Mouse (Mus musculus): ENCODE measurements around the gene Hps3.
"Not testable (repeated sequence)": the region's sequence is repeated elsewhere in the genome, so short reads cannot be mapped to it uniquely, and the experiment has no call there.

Gene Hps3

DNA sequence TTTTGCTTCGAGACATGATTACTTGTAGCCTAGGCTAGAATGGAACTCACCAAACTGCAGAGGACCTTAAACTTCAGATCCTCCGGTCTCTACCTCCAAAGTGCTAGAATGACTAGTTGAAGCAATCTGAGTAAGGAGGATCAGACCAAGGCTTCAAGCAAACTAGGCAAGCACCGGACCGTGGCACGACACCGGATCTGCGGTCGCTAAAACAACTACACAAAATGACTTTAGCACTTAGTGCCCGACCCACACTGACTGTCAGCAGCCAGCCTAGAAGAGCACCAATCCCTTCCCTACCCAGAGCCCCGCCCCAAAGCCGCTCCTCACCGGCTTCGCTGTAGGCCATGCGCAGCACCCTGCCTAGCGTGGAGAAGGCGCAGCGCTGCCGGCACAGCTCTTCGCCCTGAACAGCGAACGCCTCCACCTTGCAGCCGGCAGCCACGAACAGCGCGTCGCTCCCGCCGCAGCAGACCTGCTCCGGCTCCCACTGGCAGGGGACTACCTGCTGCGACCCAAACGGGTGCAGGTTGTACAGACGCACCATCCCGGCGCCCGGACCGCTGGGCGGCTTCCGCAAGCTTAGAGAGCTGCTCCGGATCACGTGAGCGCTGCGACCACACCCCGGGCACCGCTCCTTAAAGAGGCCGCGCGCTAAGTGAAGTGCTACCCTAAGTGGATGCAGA lies at the start of gene Hps3:
Gene Hps3 (minus strand): TSS at position 597 of the 686 bp plus-strand sequence.
- DNase-seq (ENCODE audit: extremely low spot score, low read depth, low spot score): no peak

DNA sequence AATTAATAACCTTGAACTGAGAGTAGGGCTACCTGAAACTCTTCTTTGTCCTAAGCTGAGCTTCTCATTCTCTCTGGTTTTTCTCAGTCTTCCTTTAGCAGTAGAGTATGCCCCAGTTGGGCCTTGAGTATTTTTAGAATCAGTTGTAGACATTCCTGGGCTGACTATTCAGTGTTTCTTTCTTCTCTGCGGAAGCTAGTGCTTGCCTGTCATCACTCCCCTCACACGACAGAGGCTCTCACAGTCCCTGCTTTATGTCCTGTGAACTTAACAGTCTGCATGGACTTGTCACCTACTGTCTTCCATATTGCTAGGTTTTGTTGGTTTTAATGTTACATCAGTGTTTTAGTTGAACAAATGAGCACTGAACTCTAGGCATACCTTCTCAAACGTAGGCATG lies 47.0 kb upstream of the Hps3 start:
- DNase-seq (ENCODE audit: extremely low spot score, low read depth, low spot score): no peak

DNA sequence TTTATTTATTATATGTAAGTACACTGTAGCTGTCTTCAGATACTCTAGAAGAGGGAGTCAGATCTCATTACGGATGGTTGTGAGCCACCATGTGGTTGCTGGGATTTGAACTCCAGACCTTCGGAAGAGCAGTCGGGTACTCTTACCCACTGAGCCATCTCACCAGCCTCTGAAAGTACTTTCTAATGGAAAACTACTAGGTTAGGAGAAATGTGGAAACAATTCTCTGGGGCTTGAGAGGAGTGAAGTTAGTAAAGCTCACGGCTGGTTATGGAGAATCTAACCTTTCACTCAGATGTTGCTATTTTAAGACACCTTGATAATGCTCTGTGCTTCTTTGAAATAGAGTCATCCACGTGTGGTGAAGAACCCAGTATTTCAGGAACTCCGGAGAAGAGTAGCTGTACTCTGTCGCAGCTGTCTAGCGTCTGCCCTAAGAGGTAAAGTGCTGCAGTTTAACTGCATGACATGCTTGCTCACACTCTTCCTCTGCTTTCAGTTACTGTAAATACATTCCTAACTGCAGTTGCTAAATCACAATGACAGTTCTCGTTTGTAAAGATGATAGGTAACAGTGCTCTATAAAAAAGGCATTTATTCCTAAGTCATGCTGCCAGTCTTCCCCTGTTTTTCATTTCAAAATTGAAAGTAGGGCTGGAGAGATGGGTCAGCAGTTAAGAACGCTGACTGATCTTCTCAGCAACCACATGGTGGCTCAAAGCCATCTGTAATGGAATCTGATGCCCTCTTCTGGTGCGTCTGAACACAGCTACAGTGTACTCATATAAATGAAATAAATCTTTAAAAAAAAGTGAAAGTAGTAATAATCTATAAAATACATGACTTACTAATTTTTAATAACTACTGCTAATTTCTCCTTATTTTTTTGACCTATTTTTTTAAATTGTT lies 41.3 kb upstream of the Hps3 start:
- DNase-seq (ENCODE audit: extremely low spot score, low read depth, low spot score): no peak

DNA sequence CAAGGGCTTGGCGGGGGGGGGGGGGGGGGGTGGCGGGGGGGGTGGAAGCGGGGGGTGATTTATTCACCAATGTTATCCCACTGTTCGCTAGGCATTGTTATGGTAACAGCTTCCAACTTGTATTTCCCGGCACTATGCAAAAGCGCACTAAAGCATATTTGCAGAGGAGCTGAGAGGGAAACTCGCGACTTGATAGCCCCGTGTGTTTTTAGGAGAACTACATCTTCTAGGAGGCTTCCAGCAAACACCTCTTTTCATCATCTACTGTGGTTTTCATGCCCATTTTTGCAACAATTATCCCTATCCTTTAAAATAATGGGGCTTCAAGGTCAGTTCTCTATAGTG lies 23.1 kb upstream of the Hps3 start:
- no peak for DNase-seq (ENCODE audit: extremely low spot score, low read depth, low spot score)

DNA sequence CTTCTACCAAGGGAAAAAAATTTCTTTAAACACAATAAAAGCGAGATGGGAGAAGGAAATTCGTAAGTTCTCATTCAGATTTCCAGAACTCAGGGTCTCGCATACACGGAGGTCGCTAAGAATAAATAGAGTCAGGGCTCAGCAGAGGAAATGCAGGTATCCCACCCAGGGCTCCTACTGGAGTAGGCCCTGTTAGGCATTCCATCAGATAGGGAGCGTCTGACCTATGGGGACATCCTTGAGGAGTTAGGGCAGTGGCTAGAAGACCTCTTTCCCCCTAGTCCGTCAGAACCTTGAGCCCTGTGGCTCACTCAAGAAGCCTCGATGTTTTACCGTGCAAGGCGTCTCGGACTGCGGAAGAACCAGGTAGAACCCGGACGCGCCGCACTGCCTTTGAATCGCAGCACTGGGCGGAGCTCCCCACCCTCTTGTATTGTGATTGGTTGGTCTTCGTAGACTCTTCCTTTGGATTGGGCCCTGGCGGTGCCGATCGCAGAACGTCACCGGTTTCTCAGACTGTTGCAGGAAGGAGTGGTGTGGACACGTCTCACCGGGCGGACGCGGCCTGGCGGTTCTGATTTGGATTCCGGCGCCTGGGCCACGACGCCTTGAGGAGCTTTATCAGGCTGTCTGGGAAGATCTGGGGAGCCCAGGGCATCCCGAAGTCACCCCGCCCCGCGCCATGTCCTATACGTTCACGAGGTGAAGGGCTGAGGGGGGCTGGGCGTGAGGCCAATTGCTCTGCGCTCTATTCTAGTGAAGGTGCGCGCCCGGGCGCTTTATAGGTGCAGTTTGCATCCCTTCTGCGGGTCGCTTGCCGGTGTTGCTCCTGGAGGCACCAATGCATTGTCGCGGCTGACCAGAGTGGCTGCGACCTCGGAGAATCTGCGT lies 22.4 kb upstream of the Hps3 start, which contains the start of gene Hltf:
Gene Hltf (plus strand): TSS at position 506 of the 891 bp plus-strand sequence.
- DNase-seq (ENCODE audit: extremely low spot score, low read depth, low spot score): peak; percentile 89

DNA sequence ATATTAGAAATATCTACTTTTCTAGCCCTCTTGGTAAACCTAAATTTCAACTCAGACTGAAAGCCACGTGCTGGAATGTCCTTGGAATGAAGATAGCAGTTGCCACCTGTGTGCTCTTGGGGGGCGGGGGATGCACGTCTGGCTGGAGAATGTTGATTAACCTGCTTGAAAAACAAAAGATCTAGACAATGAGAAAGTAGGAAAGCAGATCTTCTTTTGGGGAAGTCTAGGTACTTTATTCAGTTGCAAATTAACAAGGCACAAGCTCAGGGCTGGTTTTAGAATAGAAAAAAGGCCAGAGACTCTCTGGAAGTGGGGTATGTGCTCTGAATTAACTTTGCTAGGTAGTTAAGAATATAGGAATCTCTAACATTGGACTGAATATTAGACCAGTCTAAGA lies 9.6 kb upstream of the Hps3 start:
- not testable (repeated sequence) for DNase-seq (ENCODE audit: extremely low spot score, low read depth, low spot score)

DNA sequence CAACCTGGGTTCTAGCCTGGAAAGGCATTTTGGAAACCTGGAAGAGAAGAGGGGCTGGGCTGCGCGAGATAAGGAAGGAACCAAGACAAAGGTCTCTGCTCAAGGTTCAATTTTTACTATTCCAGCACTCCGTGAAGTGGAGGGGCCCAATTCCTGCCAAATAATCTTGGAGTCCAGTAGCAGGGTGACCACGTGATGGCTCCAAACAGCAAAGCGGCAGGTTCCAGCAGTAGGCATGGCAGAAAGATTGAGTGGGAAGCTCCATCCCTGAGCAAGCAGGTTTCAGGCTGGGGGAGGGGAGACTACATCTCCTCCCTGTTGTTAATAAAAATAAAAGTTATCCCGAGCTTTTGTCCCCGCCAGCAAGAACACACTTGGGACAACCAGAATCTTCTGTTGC lies 6.3 kb upstream of the Hps3 start:
- not testable (repeated sequence) for DNase-seq (ENCODE audit: extremely low spot score, low read depth, low spot score)

DNA sequence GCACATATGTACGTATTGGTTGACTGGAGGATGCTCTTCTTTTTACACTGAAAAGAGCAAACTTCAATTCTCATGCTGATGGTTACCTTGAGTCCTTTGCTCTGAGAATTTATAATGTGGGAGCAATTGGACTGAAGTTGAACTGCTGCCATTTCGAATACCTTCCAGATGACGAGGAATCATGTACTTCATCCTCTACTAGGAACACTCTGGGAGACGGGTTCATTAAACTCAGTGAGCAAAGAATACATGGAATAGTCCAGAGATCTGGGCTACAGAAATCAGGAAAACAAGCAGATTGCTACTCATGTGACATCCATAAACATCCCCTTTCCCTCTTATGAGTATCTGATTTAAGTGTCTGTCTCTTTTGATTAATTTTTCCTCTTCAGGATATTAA lies 954 bp upstream of the Hps3 start:
- DNase-seq (ENCODE audit: extremely low spot score, low read depth, low spot score): no peak

DNA sequence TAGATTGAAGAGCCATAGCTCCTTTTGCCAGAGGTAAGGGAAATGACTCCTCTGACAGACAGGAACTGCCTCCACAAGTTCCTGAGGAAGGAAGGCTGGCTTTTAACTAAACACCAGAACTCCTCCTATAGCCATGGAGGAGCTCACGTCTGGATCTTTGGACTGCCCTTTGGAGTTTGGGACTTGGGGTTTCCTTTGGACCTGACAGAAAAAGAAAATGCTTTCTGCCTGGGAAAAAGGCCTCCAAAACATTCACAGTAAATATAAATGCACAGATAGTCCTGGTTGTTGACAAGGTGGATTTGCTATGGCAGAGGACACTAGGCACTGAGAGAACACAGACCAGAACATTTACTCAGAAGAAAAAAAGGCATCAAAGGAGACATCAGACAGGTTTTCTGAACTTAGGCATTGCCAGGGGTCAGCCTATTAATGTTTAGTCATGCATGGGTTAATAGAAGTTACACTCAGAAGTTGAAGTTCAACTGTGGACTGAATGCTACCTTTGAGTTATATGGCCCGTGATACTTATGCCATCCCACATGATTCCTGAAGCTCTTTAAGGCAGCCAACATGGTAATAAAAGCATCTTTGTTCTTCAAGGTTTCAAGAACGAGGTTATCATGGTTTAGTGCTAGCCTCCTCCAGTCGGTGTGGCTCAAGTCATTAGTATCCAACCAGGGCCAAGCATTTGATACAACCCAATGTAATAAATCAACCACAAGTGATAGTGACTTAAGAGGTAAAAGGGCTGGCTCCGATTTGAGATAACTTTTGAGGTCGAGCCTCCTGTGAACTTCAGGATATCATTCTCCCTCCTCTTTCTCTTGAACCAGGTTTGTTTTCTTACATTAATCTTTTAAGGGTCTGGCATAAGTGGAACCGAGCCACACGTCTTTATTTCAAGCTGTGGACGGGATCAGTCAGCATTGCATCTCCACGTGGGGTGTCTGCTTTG lies 1.1 kb downstream of the Hps3 start:
- no peak for DNase-seq (ENCODE audit: extremely low spot score, low read depth, low spot score)

DNA sequence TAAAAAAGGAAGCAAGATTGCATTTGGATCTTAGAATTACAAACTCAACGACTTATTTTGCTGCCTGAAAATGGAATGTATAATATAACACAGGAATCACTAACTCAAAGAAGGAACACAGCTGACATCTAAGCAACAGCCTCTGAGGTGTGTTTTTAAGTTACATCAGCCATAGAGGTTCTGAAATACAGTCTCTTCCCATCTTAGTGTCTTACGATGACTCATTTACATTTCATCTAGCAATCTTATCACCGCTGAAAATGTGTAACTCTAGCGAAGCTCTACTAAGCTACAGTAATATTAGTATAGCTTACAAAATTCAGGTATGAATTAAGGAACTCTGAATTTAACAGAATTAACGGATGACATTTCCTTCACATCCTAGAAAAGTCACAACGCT lies 4.3 kb downstream of the Hps3 start:
- DNase-seq (ENCODE audit: extremely low spot score, low read depth, low spot score): no peak

DNA sequence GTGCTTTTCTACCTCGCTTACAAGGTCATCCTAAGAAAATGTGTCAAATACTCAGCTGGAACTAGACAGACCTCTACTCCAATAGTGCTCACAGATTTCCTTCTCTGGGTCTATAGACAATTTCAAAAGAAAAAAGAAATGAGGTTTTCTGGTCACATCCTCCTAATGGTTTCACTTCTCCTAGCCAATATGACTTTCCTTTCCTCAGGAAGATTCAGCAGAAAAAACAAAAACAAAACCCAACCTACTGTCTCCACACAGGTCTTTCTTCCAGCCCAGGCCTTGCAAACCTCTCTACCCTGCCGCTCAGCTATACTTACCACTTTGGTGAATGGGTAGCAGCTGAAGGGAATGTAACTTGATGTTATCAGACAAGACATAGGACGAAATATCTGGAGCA lies 6.5 kb downstream of the Hps3 start:
- DNase-seq (ENCODE audit: extremely low spot score, low read depth, low spot score): no peak

DNA sequence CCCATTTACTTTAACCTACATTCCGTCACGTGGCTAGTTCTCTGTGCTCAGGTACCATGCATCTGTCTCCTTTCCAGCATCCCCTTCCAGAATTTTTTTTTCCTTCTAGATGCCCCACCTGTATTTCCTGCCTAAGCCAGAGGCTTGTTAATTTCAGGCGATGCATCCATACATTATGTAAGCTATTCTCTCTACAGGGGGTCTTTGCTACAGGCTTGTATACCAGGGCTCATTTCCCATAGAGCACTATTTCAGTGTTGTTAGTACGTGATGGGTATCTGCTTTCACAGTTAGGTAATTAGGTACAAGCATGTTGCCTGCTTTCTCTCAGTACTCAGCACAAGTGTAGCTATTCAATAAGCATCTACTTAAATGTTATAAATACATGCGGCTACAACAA lies 7.3 kb downstream of the Hps3 start:
- DNase-seq (ENCODE audit: extremely low spot score, low read depth, low spot score): no peak

DNA sequence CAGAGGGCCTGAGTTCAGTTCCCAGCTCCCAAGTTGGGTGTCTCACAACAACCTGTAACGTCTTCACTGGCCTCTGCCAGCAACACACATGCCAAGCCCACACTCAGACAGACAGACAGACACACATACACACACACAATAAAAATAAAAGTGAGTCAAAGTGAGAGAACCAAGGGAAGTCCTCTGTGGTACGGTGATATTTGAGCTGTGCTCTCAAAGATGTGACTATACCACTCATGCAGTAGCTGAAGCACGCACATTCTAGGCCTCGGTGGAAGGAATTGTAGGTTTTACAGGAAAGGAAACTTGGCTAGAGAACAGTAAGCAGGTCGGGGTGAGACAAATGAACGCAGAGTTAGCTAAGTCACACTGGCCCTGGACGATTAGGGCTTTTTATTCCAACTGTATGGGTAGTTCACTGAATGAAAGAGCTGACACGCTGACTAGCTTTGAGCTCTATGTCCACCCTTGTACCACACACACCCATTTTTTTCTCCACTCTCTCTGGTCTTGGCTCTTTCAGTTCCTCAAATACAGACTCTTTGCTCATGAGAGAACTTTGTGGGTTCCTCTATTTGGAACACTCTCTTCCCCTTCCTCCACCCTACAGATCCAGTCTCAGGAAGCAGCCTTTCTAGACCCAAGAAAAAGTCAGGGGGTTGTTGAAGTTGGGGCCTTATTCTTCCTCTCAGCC lies 8.0 kb downstream of the Hps3 start:
- no peak for DNase-seq (ENCODE audit: extremely low spot score, low read depth, low spot score)

DNA sequence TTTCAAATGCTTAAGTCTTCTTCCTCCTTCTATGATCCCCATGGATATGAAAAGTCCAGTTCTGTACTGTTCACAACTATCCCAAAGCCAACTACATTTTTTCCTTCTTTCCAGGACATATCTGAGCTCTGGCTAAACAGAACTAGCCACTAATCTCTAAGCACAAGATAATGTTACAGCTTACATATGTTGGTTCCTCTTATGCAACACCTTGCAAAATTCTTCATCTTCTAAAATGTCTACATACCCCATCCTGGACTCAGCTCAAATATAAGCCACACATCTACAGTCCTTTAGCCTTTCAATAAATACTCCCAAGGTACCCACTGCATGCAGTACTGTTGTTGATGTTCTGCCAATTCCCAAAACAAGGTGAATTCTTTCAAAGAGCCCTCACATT lies 8.6 kb downstream of the Hps3 start:
- no peak for DNase-seq (ENCODE audit: extremely low spot score, low read depth, low spot score)

DNA sequence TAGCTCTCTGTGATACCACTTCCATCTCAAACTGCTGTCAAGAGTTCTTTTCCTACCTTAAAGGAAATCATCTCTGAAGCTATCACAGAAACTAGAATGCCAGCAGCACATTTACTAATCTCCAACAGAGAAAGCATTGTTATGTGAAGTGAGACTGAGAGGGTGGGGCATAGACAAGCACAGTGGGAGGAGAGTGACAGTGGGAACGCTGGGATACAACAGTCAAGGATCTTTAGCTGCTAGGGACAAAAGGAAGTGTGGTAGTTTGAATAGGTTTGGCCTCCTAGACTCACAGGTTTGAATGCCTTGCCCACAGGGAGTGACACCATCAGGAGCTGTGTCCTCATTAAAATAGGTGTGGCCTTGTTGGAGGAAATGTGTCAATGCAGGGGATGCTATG lies 11.3 kb downstream of the Hps3 start:
- DNase-seq (ENCODE audit: extremely low spot score, low read depth, low spot score): no peak

DNA sequence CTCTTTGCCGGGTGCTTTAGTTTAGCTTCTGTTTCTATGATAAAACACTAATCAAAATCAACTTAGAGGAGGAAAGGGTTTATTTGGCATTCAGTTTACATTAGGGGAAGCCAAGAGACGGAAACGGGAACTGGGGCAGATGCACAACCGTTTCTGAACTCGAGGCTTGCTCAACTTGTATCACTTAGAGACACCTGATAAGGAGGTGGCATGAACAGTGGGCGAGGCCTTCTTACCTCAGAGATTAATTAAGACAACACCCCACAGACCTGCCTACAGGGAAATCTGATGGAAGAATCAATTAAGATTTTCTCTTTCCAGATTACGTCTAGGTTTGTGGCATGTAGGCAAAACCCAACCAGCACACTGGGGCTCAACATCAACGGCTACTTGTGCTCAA lies 17.0 kb downstream of the Hps3 start:
- no peak for DNase-seq (ENCODE audit: extremely low spot score, low read depth, low spot score)

DNA sequence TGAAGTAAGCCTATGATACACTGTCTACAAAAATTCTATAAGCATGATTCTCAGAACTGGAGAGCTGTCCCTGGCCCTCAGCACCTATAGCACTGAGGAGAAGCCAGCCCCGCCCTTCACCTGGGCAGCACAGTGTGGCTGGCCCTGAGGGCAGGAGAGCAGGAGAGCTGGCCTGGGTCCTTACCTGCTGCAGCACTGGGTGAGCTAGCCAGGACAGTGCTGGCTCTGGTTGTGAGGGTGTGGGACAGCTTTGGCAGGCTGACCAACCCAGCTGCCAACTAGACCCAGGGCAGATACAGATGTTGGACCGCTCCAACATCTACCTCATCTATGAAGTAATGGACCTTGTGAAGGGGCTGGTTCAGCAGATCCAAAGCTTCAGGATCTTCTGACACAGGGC lies 20.7 kb downstream of the Hps3 start:
- no peak for DNase-seq (ENCODE audit: extremely low spot score, low read depth, low spot score)

DNA sequence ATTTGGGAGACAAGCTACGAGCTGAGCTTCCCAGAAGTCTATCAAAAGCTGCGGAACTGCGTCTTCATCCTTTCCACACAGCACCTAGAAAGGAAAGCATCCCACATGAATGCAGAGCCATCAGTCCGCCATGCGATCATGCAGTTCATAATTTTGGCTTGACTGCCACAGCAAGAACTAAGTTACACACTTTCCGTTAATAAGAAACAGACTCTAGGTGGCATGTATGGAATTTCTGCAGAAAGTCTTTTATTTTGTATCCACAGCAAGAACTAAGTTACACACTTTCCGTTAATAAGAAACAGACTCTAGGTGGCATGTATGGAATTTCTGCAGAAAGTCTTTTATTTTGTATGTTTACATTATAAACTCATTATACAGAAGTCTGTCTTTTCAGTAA lies 24.2 kb downstream of the Hps3 start:
- DNase-seq (ENCODE audit: extremely low spot score, low read depth, low spot score): not testable (repeated sequence)

DNA sequence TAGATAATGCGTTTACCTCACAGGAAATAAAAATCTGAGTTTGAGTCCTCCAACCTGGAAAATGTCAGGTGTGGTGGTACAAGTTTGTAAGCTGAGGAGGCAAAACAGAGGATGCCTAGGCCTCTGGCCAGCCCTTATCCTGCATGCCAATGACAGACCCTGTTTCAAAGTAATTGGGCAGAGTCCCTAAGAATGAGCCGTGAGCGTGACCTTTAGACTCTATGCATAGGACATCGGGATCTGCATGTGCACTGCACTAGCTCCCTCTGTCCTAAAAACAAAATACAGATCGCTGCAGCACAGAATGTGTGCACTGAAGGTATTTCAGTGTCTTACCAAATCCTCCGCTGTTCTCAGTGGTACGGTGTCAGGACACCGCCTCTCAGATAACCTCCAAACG lies 24.7 kb downstream of the Hps3 start:
- DNase-seq (ENCODE audit: extremely low spot score, low read depth, low spot score): no peak

DNA sequence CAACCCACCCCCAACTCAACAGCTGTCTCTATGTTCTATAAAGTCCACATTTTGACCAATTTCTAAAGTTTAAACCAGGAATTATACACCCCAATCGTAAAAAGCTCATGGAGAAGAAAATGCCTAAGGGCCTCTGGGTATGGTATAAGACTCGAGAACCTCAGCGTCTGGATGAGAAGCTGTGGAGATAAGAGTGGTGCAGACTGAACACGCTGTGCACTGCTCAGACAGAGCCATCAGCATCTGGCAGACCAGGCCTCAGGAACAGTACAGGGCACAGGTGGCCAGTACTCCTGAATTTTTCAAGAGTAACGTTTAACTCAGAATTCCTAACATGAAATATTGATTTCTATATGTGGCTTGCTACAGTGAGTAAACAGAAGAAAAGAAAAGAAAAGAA lies 27.4 kb downstream of the Hps3 start:
- DNase-seq (ENCODE audit: extremely low spot score, low read depth, low spot score): no peak

Data from hindlimb bud, embryonic 11.5 days (tissue).